Mouse (Mus musculus) skeletal muscle tissue, adult 2 months (tissue): ENCODE data around the gene Agpat1.

Experiments
- DNase-seq: peaks from one replicate; pipeline ENCODE4 v3.0.0-alpha.2; 2012; ENCODE audit warnings: low read depth, low spot score

Gene Agpat1

DNA sequence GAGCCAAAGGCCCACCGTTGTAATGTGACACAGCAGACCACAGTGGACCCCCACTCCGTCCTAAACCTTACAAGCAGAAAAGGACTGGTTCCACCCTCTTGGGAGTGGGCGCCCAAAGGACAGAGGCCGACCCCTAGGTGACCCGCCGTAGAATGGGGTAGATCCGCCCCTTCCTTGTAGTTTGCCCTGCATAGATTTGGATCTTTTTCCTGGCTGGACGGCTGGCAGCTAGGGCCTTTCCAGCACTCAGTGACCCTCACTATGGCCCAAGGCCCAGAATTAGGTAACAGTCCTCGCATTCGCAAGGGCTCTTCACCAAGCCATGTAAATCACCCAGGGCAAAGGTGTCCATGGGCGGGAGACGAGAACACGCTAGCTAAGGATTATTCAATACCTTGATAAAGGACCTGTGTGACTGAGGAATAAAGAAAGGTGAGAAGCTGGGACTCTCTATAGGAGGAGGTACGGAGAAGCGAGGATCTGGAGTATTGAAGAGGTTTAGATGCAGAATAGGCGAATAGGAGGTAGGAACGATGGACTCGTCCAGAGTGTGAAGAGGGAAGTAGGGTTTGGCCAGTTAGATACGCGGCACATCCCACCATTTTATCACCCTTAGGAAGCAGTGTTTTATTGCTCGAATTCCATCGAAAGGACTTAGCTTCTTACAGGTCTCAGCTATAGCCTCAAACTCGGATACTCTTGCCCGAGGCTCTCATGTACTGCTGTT lies 612 bp downstream of the Agpat1 start:
- peak; percentile 85 for DNase-seq

DNA sequence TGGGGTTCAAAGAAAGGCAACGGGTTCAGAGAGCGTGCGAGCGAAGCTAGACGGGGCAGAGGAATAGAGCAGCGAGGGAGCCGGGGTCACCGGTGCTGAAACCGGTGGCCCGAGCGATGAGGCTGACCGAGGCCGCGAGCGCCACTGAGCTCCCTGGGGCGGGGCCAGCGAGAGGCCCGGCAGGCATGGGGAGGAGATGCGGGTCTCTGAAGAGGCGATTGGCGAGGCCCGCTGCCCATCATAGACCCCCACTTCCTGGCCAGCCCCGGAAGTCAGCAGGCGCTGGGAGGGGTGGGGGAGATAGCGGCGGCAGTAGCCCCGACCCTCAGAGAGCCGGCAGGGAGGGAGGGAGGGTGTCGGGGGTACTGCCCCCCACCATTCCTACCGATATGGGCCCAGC lies 1.5 kb downstream of the Agpat1 start:
- peak; percentile 95 for DNase-seq

GRCm38 (mm10) chr17:34606186-34607039 lies 2.4 kb downstream of the Agpat1 start:
- DNase-seq = no peak

- no peak for DNase-seq
Measured at GRCm38 (mm10) chr17:34607997-34608396, 3.9 kb downstream of the Agpat1 start.

DNA sequence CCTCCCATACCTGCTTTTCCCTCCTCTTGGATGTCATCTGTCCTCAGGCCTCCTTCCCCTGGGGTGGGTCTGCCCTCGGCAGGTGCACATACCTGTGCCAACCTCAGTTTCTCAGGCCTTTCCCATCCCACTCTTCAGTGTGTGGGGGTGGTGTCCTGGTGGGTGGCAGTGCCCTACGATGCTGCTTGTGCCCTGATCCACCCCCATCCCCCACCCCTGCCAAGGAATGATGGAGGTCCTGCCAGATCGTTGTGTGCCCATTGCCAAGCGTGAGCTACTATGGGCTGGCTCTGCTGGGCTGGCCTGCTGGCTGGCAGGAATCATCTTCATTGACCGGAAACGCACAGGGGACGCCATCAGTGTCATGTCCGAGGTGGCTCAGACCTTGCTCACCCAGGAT lies 7.0 kb downstream of the Agpat1 start:
- DNase-seq = no peak

DNA sequence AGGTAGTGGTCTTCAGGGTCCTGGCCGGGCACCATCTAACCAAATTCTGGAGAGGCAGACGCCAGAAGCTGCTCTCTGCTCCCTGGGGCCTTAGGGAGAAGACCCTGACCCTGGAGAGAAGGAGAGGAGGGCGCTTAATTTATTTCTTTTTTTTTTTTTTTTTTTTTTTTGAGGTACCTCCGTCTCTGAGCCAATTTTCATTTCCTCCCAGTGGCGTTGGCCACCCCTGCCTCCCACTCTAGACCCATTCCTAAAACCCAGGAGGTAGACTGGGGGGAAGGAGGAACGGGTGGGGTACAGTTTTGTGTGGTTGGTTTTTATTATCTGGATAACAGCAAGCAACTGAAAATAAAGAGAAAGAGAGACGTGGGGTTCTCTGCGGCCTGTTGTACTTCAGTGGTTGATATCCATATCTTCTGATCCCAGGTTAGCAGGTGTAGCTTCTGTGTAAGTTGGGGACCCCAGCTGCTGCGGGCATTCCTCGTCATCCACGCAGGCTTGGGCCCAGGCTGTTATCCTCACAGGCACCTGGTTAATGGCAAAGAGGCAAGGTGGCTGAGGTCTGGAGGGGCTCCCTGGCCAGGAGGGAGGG lies 9.1 kb downstream of the Agpat1 start:
- no peak for DNase-seq

DNA sequence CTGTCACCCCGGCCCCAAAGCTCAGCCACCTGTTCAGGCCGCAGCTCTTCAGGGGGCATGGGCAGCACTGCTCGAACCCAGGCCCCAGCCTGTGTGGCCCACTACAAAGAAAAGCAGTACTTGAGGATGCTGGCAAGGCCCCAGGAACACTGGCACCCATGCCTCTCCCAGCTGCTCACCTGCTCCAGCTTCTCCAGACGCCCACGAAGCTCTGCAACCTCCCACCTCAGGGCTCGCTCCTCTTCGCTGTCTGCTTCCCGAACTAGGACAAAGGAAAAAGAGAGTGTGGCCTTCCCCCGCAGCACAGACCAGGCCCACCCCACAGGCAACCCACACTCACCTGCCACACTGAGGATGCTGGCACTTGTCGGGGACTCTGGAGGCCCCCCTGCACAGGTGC lies 9.8 kb downstream of the Agpat1 start:
- DNase-seq = no peak

DNA sequence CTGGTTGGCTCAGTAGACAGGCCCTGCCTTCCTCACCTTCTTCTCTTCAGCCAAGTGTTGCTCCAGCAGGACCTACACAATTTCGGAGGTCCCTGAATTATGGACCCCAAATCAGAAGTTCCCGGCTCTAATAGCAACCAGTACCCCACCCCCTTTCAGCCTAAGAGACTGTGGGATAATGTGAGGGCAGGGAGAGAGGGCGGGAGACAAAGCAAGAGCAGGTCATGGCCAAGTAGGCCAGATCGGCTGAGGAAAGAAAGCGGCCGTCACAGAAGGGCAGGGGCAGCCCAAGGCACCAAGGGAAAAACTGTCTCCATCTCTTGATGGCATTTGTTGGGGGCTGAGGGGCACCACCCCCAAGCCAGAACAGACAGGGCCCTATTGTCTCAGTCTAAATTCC lies 11.8 kb downstream of the Agpat1 start, which contains the start of gene Egfl8:
Gene Egfl8, minus strand, starts transcription at position 101 of the 400 bp plus-strand sequence.
- no peak for DNase-seq

DNA sequence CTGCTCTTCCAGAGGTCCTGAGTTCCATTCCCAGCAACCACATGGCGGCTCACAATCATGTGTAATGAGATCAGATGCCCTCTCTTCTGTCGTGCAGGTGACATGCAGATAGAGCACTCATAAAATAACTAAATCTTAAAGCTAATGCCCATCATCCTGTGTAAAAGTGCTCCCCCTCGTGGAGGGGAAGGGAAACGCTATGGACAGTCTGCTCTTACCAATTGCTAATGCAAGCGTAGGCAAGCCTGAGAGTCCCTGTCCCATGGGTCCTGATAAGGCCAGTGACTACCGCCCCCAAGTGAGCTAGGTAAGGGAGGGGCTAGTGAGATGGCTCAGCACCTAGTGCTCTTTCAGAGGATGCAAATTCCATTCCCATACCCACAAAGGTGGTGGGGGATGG lies 14.9 kb downstream of the Agpat1 start:
- no peak for DNase-seq

DNA sequence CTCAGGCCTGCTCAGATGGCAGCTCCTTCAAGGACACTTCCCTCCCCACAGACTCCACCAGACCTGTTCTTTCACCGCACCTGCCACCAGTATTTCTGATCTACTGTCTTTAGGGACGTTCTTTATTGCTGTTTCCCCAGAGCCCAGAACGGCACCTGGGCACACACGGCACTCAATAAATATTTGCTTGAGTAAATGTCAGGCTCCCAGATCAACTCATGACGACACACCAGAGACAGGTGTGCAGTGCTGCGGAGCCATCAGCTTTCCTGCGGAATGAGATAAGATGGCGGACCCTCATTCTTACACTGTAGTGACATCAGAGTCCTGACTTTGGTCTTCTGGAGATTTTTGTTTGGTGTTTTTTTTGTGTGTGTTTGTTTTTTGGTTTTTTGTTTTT lies 16.9 kb downstream of the Agpat1 start:
- DNase-seq = no peak

- DNase-seq = no peak
Measured at GRCm38 (mm10) chr17:34623161-34623560, 19.1 kb downstream of the Agpat1 start.

- no peak for DNase-seq
Measured at GRCm38 (mm10) chr17:34624981-34625380, 20.9 kb downstream of the Agpat1 start.

DNA sequence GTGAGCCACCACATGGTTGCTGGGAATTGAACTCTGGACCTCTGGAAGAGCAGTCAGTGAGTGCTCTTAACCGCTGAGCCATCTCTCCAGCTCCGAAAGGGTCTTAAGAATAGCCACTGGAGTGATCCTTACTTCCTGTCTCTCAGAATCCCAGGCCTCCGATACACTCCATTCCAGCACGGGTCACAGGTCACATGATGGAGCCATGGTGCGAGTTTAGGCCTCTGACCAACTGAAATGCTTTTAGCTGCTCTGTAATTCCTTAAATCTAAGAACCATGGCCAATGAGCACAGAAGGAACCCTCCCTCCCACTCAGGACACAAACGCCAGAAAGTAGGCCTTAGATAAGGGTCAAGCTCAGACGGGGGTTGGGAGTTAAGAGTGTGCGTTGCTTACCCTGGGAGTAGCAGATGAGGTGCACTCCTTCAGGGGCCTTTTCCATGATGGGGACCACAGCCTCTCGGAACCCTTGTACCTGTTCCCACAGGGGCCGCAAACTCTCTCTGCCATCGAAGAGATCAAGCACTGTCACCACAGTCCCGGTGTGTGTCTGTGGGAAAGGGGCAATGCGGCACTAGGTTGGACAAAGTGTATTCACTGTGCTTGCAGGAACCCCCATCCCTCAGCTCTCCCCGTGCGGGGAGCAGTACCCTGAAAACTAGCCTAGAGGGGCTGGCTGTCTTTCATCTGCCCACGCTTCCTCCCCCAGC lies 22.2 kb downstream of the Agpat1 start:
- no peak for DNase-seq

- DNase-seq = no peak
Measured at GRCm38 (mm10) chr17:34626773-34627092, 22.7 kb downstream of the Agpat1 start.

GRCm38 (mm10) chr17:34627093-34627942 lies 23.3 kb downstream of the Agpat1 start:
- peak; percentile 76 for DNase-seq

DNA sequence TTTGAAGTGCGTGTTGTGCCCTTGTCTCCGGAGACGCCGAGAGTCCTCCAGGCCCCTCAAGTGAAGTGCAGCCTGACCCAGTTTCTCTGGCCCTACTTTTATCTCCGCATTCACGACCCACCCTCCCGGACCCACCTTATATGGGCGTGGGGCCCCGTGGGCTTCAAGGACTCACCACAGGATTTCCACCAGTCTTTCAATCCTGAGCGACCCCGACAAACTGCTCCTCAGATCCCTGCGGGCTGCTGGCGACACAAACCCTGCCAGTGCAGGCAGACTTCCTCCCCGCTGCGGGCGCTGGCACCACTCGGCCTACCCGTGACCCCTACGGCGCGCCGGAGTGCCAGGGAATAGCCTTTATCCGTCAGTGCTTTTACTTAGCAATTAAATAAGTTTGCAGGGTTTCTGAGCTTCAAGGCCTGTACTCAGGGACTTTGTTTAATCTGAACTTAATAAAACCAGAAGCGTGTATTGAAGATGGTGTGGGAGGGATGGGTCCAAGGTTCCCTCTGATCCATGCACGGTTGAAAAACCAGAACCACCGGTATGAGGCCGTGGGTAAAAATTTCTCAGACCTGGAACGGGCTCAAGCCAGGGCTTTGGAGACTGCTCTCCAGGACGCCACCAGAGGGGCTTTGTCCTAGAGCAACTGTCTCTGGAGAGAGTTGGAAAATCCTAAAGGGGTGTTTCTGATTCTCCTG lies 24.0 kb downstream of the Agpat1 start, which contains the start of gene Ppt2:
Gene Ppt2, minus strand, starts transcription at position 568 of the 701 bp plus-strand sequence.
- DNase-seq = no peak

DNA sequence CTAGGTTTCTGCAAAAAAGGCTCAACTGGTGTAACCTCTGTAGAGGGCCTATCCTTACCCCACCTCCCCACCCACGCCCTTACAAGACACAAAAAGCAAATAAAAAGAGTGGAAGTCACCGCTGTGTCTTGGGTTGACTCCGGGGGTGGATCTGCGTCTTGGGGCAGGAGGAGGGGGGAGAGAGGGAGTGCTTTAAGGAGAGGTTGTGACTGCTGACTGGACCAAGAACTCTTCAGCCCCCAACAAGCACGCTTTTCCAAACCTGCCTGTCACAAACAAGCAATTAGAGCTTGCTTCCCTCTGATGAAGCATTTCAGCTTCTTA lies 24.5 kb downstream of the Agpat1 start:
- DNase-seq = no peak

DNA sequence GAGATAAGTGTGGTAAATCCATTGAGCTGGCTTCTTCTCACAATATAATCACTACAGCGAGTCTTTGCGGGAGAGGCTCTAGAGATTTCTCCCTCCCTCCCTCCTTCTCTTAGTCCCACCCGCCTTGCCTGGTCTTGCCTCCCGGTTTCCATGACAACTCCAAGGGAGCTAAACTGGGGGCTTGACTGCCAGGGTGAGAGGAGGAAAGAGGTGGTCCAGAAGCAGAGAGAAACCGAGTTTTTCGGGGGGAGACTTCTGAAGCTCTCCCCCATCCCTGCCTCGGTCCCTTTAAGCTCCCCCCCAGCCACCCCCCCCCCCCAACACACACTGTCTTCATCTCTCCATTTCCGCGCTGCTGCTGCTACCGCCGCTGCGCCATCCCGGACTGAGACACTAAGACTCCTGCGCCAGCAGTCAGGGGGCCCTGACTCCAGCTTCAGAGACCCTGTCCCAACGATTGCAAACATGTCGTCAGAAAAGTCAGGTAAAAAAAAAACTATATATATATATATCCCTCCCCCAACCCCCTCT lies 25.2 kb downstream of the Agpat1 start, which contains the start of gene Prrt1:
Gene Prrt1, plus strand, starts transcription at position 313 of the 531 bp plus-strand sequence.
- DNase-seq = no peak

GRCm38 (mm10) chr17:34629796-34630603 lies 25.9 kb downstream of the Agpat1 start:
- no peak for DNase-seq
